Mouse (Mus musculus): ENCODE data around the gene Wwox.

The Wwox gene

DNA sequence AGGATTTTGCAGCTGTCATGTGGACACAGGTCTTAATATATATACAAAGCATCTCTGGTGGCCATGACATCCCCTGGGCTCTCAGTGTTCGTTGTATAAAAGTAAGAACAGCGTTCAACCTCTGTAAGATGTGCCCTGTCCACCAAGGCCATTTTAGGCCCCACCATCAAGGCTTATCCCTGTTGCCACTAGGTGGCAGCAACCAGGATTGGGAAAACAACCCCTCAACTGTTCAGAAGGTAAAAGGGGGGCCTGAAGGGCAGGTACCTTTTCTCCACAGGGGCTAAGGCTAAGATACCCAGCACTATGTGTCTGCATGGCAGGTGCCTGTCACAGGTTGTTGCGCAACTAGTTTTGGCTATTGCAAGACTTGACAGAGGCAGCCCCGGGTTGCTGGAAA lies 656.1 kb downstream of the Wwox start:
- DNase-seq (ENCODE audit: low read depth, low spot score), result no peak

DNA sequence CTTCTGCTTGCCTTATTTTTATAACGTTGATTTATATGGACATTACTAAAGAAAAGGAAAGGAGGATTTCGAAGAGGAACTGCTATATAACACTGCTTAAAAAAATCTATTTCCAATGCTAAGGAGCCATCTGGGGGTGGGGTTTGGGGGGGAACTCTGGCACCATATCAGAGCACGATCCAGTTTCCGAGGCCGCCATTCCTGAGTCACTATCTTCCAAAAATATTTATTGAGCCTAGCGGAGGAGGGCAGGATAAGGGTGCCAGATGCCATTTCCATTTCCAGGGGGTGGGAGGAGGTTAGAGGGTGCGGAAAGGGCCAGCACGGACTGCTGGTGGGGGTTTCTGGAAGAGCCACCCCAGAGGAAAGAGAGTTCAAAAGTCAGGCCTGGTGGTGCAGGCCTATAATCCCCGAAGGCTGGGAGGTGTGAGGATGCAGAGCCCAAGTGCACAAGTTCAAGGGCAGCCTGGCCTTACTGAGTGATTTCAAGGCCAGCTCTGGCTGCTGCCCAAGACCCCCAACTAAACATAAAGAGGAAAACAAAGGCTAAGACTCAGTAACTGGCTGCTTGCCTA lies 658.6 kb downstream of the Wwox start:
- no peak for DNase-seq (ENCODE audit: low read depth, low spot score)

DNA sequence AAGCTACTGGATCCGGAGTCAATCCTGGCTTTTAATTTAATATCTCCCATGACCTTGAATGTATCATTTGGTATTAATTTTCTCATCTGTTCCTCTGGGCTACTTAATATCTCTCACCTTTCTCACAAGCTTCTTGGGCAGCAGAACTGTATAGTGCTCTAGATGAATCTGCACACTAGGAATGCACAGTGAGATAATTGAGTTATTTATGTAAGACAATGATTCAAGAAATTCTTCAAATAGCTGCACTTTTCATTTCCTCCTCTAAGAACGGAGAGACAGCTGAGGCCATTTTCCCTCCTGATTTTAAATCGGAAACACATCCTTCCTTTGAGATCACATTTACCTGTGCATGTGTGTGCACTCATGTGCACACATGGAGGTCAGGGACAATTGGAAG lies 669.9 kb downstream of the Wwox start:
- DNase-seq (ENCODE audit: low read depth, low spot score), result no peak

DNA sequence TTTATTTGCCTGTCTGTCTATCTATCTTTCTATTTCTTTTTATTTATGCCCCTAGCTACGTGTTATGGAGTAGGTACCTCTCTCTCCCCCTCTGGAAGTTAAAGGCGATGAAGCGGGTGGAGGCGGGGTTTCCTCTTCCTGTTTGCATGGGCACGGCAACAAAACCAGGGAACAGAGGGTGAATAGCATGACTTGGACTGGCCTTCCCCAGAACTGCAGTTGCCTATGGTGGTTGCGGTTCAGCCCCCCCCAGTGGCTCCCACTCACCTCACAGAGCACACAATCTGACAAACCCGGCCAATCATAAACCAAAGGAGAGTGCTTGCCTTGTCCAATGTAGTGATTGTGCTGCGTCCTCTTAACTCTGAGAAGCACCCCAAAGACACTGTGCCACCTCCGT lies 671.0 kb downstream of the Wwox start:
- no peak for DNase-seq (ENCODE audit: low read depth, low spot score)

DNA sequence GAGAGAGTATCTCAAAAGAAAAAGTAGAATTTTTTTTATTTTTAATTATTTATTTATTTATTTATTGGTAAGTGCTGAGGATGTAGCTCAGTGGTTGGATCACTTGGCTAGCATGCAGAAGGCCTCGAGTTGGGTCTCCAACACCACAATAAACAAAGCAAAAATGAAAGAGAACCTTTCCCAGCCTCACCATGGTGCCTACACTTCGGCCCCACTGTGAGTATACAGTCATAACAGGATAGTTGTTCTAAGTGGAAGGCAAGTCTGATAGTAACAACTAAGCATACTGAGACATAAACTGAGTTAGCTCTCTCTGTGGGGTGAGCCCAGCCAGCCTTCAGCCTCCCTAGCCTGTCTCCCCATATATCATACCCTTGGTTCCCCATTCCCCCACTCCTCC lies 672.6 kb downstream of the Wwox start:
- no peak for DNase-seq (ENCODE audit: low read depth, low spot score)

DNA sequence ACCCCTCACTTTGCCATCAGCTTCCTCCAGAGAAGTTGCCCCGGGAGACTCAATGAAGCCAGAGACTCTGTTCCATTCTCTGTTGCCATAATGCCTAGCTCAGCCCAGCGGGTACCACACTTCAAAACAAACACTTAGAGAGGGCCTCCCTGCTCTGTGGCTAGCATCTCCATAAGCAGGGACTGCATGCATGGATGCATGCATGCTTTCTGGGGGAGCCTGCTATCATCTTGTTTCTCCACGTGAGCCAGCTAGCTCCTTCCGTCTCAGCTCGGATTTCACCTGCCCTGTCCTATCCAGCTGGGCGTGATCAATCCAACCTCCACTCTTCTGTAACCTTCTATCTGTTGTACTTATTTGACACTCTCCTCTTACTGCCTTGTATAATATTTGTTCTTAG lies 675.0 kb downstream of the Wwox start:
- DNase-seq (ENCODE audit: low read depth, low spot score), result no peak

DNA sequence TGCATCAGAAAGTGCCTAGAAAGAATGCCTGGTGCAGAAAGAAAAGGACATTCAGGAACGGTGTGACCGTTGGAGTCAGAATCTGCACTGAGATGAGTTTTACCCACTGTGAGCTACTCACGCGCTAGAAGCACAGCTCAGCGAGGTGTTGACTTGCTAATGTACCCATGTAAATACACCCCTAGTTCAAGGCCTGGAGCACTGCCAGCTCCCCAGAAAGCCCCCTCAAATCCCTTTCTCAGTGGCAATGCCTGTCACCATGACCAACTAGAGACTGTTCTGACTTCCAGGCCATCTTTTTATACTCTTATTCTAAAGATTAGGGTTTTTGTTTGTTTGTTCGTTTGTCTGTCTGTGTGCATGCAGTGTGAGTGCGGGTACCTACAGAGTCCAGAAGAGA lies 686.6 kb downstream of the Wwox start:
- DNase-seq (ENCODE audit: low read depth, low spot score), result no peak

DNA sequence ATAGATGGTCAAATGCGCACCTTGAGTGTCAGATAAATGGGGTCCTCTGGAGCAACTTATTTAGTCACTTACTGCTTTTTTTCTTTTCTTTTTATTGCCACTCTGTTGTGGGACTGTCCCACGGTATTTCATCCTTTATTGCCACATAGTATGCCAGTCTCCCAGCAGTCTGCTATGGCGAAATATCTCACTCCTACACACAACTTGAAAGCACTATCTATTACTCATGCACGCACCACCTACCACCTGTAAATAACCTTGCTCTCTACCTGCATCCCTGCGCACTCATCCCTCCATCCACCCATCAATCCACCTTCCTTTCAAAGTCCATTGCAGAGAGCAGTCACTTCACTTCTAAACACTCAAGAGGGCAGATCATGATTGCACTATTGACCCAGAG lies 687.2 kb downstream of the Wwox start:
- no peak for DNase-seq (ENCODE audit: low read depth, low spot score)

DNA sequence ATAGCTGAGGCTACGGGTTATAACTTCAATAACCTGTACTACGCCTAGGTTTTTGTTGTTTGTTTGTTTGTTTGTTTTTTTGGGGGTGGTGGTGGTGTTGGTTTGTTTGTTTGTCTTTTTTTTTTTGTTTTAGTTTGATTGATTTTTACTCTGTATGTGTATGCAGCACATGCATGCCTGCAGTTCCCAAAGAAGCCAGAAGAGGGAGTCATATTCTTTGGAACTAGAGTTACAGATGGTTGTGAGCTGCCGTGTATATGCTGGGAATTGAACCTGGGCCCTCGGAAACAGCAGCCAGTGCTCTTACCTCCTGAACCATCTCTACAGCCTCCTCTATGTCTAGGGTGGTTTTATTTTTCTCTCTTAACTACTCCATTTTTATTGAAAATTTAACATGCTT lies 689.9 kb downstream of the Wwox start:
- no peak for DNase-seq (ENCODE audit: low read depth, low spot score)

DNA sequence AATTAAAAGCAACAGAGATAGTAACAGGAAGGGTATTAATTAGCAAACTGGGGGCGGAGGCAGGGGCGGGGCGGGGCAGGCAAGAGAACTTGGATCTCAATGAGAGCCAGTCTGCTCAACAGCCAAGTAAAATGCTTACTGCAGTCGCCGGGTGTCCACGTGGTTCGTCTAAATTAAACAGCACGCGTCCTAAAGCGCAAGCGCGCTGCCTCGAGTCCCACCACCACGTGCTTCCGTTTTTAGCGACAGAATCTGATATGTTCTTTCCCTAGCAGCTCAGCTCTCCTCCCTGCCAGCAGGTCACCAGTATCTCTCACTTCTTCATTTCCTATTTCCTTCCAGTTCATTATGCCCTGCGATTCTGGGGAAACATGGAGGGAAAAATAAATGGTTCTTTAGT lies 693.7 kb downstream of the Wwox start:
- no peak for DNase-seq (ENCODE audit: low read depth, low spot score)

DNA sequence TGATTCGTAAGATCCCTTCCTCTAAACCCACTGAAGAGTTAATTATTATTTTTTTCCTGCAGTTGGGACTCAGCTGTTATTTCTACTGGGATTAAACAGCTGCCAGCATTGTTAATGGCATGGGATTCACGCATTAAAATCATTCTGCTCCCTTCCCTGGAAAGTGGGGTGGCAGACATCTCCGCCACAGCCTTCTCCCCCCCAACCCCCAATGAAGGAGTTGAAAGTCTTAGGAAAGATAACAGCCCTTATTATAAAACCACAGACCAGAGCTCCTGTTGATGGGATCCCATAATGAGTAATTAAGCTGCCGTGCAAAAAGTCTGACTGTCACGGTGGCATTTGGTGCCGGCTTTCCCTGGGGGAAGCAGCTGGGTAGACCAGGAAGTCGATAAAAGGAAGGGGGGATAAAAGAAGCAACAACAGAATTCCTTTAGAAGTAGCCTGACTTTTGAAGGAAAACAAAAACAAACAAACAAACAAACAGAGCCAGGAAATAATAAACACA lies 694.3 kb downstream of the Wwox start:
- DNase-seq (ENCODE audit: low read depth, low spot score), result no peak

DNA sequence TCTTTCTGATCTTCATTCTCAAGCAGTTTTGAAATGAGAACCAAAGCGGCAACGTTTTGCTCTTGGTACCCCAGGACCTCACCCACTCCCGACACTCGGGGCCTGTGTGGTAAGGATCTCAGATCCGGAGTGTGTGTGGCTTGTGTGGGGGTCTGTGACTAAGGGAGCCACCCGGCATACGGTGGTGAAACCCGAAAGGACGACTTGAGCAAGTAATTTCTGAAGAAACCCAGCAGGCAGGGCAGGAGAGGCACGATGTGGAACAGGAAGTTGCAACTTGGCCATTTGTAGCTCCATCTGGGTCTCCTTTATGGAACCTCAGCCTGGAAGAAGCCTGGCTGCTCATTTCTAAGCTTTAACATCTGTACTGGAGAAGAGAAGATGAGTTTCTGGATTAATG lies 697.4 kb downstream of the Wwox start:
- no peak for DNase-seq (ENCODE audit: low read depth, low spot score)

DNA sequence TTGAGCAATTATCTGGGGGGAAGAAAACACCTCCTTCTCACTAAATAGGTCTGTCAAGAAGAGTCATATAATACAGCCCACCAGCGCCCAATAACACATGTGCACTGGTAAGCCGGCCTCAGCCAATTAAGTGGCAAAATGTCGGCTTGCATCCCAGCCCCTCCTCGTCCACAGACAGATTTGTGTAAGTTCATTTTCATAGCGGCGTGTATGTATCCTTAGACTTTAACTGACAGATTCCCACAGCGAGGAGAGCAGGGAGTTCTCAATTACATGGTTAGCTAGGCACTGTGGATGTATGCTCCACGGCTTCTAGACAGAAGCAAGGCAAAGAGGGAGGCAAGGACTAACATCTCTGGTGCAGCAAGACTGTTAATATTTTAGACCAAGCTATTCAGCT lies 702.2 kb downstream of the Wwox start:
- no peak for DNase-seq (ENCODE audit: low read depth, low spot score)

DNA sequence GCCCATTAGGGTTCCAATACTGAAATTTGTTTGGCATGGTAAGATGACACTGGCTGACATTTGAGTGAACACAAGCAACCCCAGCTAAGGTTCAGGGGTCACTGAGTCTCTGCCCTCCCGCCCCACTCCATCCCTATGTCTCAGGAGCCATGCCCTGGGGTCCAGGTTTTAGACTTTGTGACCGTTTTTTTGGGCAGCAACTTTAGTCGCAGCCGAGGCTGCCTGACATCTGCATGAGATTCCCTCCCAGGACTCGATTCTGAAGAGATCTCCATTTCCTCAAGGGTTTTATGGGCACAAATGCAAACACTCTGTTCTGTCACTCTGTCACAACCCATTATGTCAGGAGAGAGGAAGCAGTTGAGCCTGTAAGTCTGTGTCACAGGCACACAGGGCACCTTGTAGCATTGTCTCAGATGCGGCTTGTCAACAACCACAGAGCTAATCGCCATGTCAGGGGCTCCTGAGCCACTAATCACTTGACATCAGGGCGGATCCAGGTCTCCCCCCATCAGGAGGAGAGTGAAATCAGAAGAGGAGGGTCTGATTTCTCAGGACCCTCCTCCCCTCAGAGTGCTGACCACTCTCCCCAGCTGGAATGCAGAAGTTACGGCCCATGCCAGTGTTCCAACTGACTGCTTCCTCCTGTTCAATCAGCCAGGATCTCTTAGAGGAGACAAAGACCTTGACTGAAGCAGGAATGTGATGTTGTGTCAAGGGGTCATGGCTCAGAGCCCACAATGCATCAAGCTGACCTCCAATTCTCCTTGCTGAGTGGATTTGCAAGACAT lies 704.3 kb downstream of the Wwox start:
- DNase-seq (ENCODE audit: low read depth, low spot score), result no peak

DNA sequence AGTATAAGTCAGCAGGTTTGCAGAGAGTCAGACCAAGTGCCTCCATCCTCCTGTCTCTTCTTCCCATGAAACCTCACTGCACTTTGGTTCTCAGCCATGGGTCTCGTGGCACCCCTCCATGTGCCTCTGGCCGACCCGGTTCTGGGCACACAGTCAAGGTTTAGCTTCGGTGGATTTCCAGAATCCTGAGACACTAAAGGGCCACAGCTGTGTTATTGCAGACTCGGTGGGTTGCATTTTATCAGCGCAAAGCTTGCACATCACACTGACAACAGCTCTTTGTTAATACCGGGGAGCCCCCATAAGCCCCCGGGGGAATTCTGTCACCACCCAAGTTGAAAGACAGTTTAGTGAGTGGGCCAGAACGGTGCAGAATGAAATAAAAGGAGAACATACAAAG lies 707.6 kb downstream of the Wwox start:
- no peak for DNase-seq (ENCODE audit: low read depth, low spot score)

DNA sequence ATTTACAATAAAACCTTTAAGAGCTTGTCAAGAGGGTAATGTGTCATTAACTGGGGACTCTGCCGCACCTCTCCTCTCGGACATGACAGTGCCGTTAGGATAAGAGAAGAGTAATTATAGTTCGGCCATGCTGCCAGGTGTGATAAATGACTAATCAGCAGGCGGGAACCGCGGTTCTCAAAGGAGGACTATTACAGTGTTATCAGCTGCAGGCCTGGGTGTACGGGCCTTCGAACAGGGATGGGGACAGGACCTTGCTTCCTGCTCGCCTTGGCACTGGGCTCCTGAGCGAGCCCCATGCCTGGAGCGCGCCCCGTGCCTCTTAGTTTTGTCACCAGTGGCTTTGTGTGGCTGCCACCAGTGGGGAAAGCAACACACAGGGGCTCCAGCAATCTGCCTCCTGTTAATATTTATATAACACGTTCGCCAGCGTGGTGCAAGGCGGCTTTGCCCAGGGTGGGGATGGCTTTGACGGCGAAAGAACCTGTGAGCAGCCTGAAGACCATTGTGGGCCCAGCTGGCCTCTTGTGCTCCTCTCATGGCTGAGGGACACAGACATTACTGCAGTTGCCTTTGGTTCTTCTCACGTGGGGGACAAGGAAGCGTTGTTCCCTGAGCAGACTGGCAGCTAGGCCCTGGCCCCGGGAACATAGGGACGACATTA lies 711.1 kb downstream of the Wwox start:
- DNase-seq (ENCODE audit: low read depth, low spot score), result no peak

DNA sequence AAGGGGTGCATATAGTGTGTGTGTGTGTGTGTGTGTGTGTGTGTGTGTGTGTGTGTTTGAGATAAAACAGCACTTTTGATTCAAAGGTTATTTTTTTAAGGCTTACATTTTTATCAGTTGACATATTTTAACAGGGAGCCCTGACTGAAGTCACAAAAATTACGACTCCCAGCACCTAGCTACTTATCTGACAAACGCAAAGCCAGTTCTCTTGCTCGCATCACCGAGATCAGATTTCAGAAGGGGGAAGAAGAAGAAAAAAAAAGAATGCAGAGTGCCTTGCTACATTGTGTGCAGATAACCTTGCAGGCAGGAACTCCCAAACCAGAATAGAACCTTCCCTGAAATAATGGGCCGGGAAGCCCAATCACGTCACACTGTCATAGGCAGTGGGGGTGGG lies 712.0 kb downstream of the Wwox start:
- no peak for DNase-seq (ENCODE audit: low read depth, low spot score)

DNA sequence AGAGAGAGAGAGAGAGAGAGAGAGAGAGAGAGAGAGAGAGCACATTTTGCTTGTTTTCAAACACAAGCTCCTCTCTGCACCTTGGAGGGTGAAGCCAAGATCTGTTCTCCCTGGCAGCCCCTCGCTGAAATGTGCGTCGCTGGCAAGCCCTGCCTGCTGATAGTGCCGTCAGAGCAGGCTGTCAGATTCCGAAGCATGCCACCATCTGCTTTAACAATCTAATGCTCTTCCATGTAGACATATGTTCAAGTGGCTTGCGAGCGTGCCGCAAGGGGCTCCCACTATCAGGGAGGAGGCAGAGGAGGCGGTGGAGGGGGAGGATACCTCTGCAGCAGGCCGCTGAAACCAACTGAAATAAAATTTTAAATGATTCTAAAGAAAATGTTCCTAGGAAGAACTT lies 714.6 kb downstream of the Wwox start:
- DNase-seq (ENCODE audit: low read depth, low spot score), result no peak

DNA sequence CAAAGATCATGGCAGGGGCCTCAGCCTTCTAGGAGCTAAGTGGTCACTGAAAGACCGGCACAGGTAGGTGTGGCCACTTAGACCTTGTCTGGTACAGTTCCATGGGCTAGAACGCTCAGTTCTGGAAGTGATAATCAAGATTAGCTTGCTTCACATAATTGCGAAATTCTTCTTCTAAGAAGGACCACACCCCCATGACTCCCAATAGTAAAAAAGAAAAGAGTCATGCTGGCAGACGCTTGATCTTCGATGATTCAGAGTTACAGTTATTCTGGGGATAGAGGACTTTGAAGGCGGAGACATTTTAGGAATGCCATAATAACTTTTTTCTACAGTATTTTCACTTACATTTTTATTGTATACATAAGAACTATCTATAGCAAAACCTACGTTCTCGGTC lies 716.7 kb downstream of the Wwox start:
- DNase-seq (ENCODE audit: low read depth, low spot score), result no peak

DNA sequence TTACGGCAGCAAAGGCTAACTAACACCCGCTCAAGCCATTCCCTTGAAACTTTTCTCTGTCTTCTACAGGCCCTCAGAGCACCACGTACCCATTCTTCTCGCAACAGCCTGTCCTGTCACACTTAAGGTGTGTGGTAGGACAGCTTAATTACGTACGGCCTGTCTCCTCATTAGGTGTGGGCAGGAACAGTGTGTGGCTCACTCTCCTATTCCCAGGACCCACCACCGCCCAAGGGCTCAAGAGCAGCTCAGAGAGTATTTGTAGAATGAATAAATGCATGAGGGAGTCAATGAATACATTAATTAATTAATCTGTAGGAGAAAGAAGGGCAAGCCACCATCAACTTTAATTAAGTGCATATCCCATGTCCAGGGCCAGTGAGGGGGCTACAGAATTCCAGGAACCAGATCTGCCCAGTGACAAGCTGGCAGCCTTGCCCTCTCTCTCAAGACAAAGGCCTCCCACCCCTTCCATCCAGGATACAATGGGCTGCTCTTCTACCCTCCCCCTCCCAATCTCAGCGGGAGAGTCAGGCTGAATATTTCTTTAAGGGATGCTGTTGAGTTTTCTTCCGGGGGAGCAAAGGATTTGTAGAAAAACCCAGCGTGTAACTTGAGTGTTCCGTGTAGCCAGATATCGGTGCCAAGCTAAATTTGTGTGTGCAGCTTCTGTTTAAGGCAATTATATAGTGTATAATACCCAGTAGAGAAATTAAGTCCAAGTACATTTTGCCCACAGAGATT lies 718.7 kb downstream of the Wwox start:
- no peak for DNase-seq (ENCODE audit: low read depth, low spot score)

DNA sequence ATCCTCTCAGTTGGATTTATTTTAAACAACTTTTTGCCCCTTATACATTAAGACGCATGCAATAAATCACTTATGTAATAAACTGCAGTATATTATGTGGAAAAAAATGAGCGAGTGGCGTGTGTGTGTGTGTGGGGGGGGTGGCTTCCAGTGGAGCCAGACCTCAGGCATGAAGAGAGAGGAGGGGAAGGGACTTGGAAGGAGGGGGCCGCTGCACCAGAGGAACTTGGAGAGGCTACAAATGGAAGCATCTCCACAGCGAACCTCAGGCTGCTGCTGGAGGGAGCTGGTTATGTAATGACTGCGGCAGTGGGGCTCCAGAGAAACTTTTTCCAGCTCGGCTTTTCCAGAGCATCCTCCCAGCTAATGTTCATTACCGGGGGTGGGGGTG lies 719.3 kb downstream of the Wwox start:
- DNase-seq (ENCODE audit: low read depth, low spot score), result no peak

DNA sequence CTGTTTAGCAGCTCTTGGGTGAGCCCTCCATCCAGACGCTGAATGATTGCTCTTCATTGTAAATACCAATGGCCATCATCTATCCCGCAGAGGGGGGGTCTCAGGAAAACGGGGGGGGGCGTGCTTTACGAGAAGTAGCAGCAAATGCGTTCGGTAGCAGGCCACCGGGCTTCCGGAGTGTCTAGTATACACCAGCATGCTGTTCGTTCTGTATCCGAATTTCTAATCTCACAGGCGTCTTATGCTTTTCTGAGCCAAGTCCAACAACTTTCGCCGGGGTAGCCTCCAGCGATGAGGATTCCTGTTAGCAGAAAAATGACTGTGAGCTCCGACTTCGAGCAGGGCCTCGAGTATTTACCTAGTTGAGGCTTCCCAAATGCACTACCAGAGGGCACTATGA lies 719.8 kb downstream of the Wwox start:
- no peak for DNase-seq (ENCODE audit: low read depth, low spot score)

Data from WW6 (cell line).